Mouse (Mus musculus) midbrain, embryonic 12.5 days (tissue): ENCODE results near the gene Gm8011. TPM values are rescaled to one million over a fixed set of nuclear protein-coding genes. Genes with fewer than 3 reads are reported as not detected.
"Not testable (repeated sequence)": the region's sequence is repeated elsewhere in the genome, so short reads cannot be mapped to it uniquely, and the experiment has no call there.

Experiments used
- ATAC-seq: fragments of 200-750 bp; cut with Nextera tagmentation; 2 replicates; pipeline ENCODE4 v1.8.0; 2017; ENCODE audit warnings: low read depth, moderate TSS enrichment, moderate library complexity; ENCODE audit not compliant: low FRiP score
- H3K27ac ChIP-seq: fragments of 300-500 bp; sonication (generic); replicated peaks from 2 replicates; pipeline ENCODE4 v1.5.1; 2016; ENCODE audit warnings: mild to moderate bottlenecking
- H3K27me3 ChIP-seq: fragments of 300-500 bp; sonication (generic); 2 replicates; pipeline ENCODE4 v1.6.1; 2016; ENCODE audit warnings: mild to moderate bottlenecking
- H3K36me3 ChIP-seq: fragments of 300-500 bp; sonication (generic); 2 replicates; pipeline ENCODE4 v1.6.1; 2016
- H3K4me1 ChIP-seq: fragments of 300-500 bp; sonication (generic); 2 replicates; pipeline ENCODE4 v1.6.1; 2016
- H3K4me2 ChIP-seq: fragments of 300-500 bp; sonication (generic); replicated peaks from 2 replicates; pipeline ENCODE4 v1.6.1; 2016; ENCODE audit warnings: mild to moderate bottlenecking, moderate library complexity
- H3K4me3 ChIP-seq: fragments of 300-500 bp; sonication (generic); 2 replicates; pipeline ENCODE4 v1.5.1; 2016; ENCODE audit warnings: mild to moderate bottlenecking
- H3K9ac ChIP-seq: fragments of 300-500 bp; sonication (generic); replicated peaks from 2 replicates; pipeline ENCODE4 v1.6.1; 2016; ENCODE audit warnings: mild to moderate bottlenecking, moderate library complexity
- H3K9me3 ChIP-seq: fragments of 300-500 bp; sonication (generic); 2 replicates; pipeline ENCODE4 v1.6.1; 2016; ENCODE audit warnings: mild to moderate bottlenecking
- WGBS: fragments of 180-500 bp; shearing (Covaris S2); methylation state at CpG from one replicate; pipeline ENCODE4 v1.1.7; 2016; 5-methylcytosine and 5-hydroxymethylcytosine counted together
- polyA plus RNA-seq: library from polyadenylated mRNA; unstranded; fragments of >200 nt; fragmentation: Nextera tagmentation; extraction: Ambion mirVana; gene quantifications from 2 replicates; pipeline ENCODE4 v1.2.1, GENCODE M21; 2016

Gene Gm8011
- not detected in 2 replicates for polyA plus RNA-seq

GRCm38 (mm10) chr14:42463581-42463980 lies at the start of gene Gm8011:
TSS of gene Gm8011 (plus strand) at chr14:42463881.
- ATAC-seq, H3K4me1 ChIP-seq, H3K27ac ChIP-seq, H3K4me2 ChIP-seq, H3K9ac ChIP-seq, H3K36me3 ChIP-seq, H3K4me3 ChIP-seq, H3K27me3 ChIP-seq, H3K9me3 ChIP-seq: not testable (repeated sequence)
- 65% methylated on average over 2 of the region's 2 CpGs for WGBS

DNA sequence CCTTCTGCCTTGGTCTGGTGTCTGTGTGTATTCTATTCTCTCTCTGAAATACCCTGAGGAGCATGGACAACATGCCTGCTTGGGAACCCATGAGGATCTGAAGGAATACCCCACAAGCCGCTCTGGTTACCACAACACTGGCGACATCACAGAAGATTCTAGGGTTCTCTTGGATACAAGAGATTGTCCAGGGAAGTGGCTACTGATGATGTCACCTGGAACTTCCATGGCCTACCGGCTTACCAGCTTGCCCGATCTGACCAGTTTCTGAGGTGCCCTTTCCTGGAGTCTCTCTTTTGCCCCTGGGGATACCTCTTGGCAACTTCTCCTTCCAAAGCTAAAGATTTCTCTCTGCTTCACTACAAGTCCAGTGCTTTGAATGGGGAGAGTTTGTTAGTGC lies 24.1 kb upstream of the Gm8011 start, which contains the start of gene Gm8005:
TSS of gene Gm8005 (minus strand) at position 101 of the 400 bp plus-strand sequence.
- 91% methylated on average over 2 of the region's 4 CpGs for WGBS

DNA sequence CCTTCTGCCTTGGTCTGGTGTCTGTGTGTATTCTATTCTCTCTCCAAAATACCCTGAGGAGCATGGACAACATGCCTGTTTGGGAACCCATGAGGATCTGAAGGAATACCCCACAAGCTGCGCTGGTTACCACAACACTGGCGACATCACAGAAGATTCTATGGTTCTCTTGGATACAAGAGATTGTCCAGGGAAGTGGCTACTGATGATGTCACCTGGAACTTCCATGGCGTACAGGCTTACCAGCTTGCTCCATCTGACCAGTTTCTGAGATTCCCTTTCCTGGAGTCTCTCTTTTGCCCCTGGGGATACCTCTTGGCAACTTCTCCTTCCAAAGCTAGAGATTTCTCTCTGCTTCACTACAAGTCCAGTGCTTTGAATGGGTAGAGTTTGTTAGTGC lies 38.6 kb downstream of the Gm8011 start, which contains the start of gene Gm8020:
TSS of gene Gm8020 (minus strand) at position 101 of the 400 bp plus-strand sequence.
- not testable (repeated sequence) for H3K36me3 ChIP-seq, H3K4me3 ChIP-seq, ATAC-seq, H3K4me1 ChIP-seq, H3K9ac ChIP-seq, H3K27ac ChIP-seq, H3K4me2 ChIP-seq, H3K9me3 ChIP-seq, H3K27me3 ChIP-seq
- 95% methylated on average over 2 of the region's 3 CpGs for WGBS

More for the DNA sequence above, 24.1 kb upstream of the Gm8011 start, which contains the start of gene Gm8005:
- not testable (repeated sequence) for H3K4me2 ChIP-seq, H3K9me3 ChIP-seq, H3K9ac ChIP-seq, ATAC-seq, H3K4me1 ChIP-seq, H3K4me3 ChIP-seq, H3K36me3 ChIP-seq, H3K27ac ChIP-seq, H3K27me3 ChIP-seq

Other genes starting within 250 kb of the Gm8011 start
- not detected in 2 replicates for gene Gm17026, start 203.8 kb upstream of the Gm8011 start, polyA plus RNA-seq
- not detected in 2 replicates for gene Gm9611, start 166.5 kb upstream of the Gm8011 start, polyA plus RNA-seq
- not detected in 2 replicates for gene Gm7995, start 153.7 kb upstream of the Gm8011 start, polyA plus RNA-seq
- not detected in 2 replicates for gene Gm8005, start 24.2 kb upstream of the Gm8011 start, polyA plus RNA-seq
- not detected in 2 replicates for gene Gm8020, start 38.5 kb downstream of the Gm8011 start, polyA plus RNA-seq
- gene Gm8024, start 60.4 kb downstream of the Gm8011 start, polyA plus RNA-seq = not detected in 2 replicates
- gene Gm17124, start 136.0 kb downstream of the Gm8011 start, polyA plus RNA-seq = not detected in 2 replicates
- not detected in 2 replicates for gene Gm3633, start 178.0 kb downstream of the Gm8011 start, polyA plus RNA-seq
- gene Gm10378, start 192.1 kb downstream of the Gm8011 start, polyA plus RNA-seq = not detected in 2 replicates